Mouse (Mus musculus) olfactory bulb, adult 2 months (tissue): Measurements from ENCODE around the gene Ell2.

Experiments
- CTCF ChIP-seq: fragments of 200-500 bp; IDR thresholded peaks from 2 replicates; pipeline ENCODE4 v1.5.1; 2012; ENCODE audit warnings: low read depth, mild to moderate bottlenecking, low read length, moderate library complexity; ENCODE audit not compliant: insufficient read depth
- POLR2A ChIP-seq: fragments of 200-500 bp; IDR thresholded peaks from 2 replicates; pipeline ENCODE4 v1.6.1; 2012; ENCODE audit warnings: mild to moderate bottlenecking, low read depth, low read length, moderate library complexity; ENCODE audit not compliant: insufficient read depth

DNA sequence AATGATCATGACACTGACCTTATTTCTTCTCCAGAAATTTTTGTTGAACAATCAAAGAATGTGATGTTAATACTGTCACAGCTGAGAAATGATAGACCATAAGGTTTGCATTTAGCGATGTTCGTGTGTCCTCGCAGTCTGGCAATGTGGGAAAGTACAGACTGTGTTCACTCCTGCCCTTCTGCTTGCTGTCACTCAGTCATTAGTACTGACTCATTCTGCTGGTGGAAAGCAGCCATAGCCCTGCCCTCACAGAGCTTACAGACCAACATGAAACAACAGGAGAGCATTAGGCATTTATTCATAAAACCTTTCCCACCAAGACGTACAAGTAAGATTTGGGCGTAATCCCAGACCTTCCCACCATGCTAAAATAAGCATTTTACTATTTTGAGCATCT lies 47.8 kb downstream of the Ell2 start:
- TF ChIP-seq POLR2A, result no peak
- TF ChIP-seq CTCF, result no peak
